Mouse (Mus musculus): Measurements from ENCODE around the gene Prkar2a. TPM values are rescaled to one million over a fixed set of nuclear protein-coding genes. Genes with fewer than 3 reads are reported as not detected.
A peak's percentile ranks its signal among the peaks of the same experiment; 100 is the strongest.
"Not testable (repeated sequence)": the region's sequence is repeated elsewhere in the genome, so short reads cannot be mapped to it uniquely, and the experiment has no call there.

The Prkar2a gene
- polyA plus RNA-seq, 1 experiment = 5.7 TPM

- TF ChIP-seq CTCF (IDR thresholded peaks at IDR 0.05; ENCODE audit: borderline replicate concordance, control insufficient read depth, extremely low read depth, insufficient read depth, low read length, poor library complexity) = no peak
- no peak for TF ChIP-seq POLR2A (IDR thresholded peaks at IDR 0.05; ENCODE audit: control insufficient read depth, extremely low read depth, insufficient read depth, low read length, poor library complexity)
- Histone ChIP-seq H3K36me3 (ENCODE audit: control insufficient read depth, insufficient read depth, low read length) (no peaks in the 10 kb centered on the region), H3K4me1 (replicated peaks; ENCODE audit: control insufficient read depth, insufficient read depth, low read length) (no peaks in the 10 kb centered on the region), H3K27me3 (ENCODE audit: control insufficient read depth, insufficient read depth, low read length) (no peaks in the 10 kb centered on the region), H3K4me3 (ENCODE audit: control insufficient read depth, insufficient read depth, low read length) (no peak overlapping the region), H3K27ac (ENCODE audit: control insufficient read depth, insufficient read depth, low read length) (no peak overlapping the region)
- 81% methylated on average over 10 of the region's 10 CpGs for WGBS
- no peak for DNase-seq
Observed at GRCm38 (mm10) chr9:108654566-108655464, 34.3 kb upstream of the Prkar2a start.

- 80% methylated on average over 6 of the region's 7 CpGs for WGBS
- H3K4me1 ChIP-seq (replicated peaks; ENCODE audit: control insufficient read depth, insufficient read depth, low read length); H3K27ac ChIP-seq (ENCODE audit: control insufficient read depth, insufficient read depth, low read length); H3K27me3 ChIP-seq (ENCODE audit: control insufficient read depth, insufficient read depth, low read length); H3K36me3 ChIP-seq (ENCODE audit: control insufficient read depth, insufficient read depth, low read length); DNase-seq; H3K4me3 ChIP-seq (ENCODE audit: control insufficient read depth, insufficient read depth, low read length): not testable (repeated sequence)
Observed at GRCm38 (mm10) chr9:108655865-108656264, 33.2 kb upstream of the Prkar2a start.

DNA sequence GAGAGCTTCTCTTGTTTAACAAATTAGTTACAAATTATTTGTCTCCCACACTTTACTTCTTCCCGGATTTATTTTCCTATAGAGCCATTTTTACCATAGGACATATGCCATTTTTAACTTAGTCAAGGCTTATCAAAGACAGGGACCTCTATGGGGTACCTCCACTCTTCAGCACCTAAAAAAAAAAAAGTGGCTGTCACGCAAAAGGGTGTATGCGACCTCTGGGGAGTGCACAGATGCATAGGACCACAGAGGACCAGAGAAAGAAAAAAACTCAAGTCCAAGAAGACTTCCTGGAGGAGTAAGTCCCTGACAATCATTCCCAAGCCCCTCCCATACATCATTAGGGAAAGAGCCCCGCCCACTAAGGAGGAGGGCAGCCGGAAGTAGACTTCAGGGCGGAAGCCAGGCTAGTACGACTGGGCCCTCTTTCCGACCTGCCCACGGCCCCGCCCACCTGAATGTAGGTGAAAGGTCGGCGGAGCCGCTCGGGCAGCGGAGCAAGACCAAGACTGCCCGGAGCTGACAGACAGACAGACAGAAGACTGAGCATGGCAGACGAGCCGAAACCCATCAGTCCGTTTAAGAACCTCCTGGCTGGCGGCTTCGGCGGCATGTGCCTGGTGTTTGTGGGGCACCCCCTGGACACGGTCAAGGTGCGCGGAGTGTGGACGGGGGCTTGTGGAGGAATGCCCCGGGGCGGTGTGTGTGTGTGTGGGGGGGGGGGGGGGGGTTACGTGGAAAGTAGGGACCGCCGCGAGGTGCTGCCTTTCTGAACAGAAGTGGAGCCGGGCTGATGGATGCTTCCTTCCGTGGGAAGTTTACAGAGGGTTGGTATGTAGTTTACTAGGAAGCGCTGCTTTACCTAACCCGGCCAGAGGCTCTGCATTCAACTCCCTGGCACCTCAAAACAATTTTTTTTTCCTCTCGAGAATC is 27.2 kb upstream of the Prkar2a start, which contains the start of gene Slc25a20:
TSS of gene Slc25a20 (plus strand) at position 412 of the 936 bp plus-strand sequence.
- peak within 1 kb of the TSS; percentile 100 for H3K4me3 ChIP-seq (ENCODE audit: control insufficient read depth, insufficient read depth, low read length)
- DNase-seq = peak; percentile 81
- no peak for TF ChIP-seq CTCF (IDR thresholded peaks at IDR 0.05; ENCODE audit: borderline replicate concordance, control insufficient read depth, extremely low read depth, insufficient read depth, low read length, poor library complexity)
- TF ChIP-seq POLR2A (IDR thresholded peaks at IDR 0.05; ENCODE audit: control insufficient read depth, extremely low read depth, insufficient read depth, low read length, poor library complexity) = peak; percentile 30; the same call in 1 of the 2 replicates
- H3K36me3 ChIP-seq (ENCODE audit: control insufficient read depth, insufficient read depth, low read length) = no peaks in the 10 kb centered on the region
- 2% methylated on average over 37 of the region's 37 CpGs for WGBS
- no peak within 1 kb of the TSS for H3K27ac ChIP-seq (ENCODE audit: control insufficient read depth, insufficient read depth, low read length)
- peaks cover 6% of the 10 kb centered on the region for H3K4me1 ChIP-seq (replicated peaks; ENCODE audit: control insufficient read depth, insufficient read depth, low read length)
- H3K27me3 ChIP-seq (ENCODE audit: control insufficient read depth, insufficient read depth, low read length) = no peaks in the 10 kb centered on the region

- peaks cover 6% of the 10 kb centered on the region for H3K4me1 ChIP-seq (replicated peaks; ENCODE audit: control insufficient read depth, insufficient read depth, low read length)
- no peaks in the 10 kb centered on the region for H3K36me3 ChIP-seq (ENCODE audit: control insufficient read depth, insufficient read depth, low read length)
- no peak for DNase-seq
- H3K27ac ChIP-seq (ENCODE audit: control insufficient read depth, insufficient read depth, low read length) = no peak overlapping the region
- H3K4me3 ChIP-seq (ENCODE audit: control insufficient read depth, insufficient read depth, low read length) = peak overlapping the region; percentile 100
- H3K27me3 ChIP-seq (ENCODE audit: control insufficient read depth, insufficient read depth, low read length) = no peaks in the 10 kb centered on the region
- TF ChIP-seq CTCF (IDR thresholded peaks at IDR 0.05; ENCODE audit: borderline replicate concordance, control insufficient read depth, extremely low read depth, insufficient read depth, low read length, poor library complexity) (no peak), POLR2A (IDR thresholded peaks at IDR 0.05; ENCODE audit: control insufficient read depth, extremely low read depth, insufficient read depth, low read length, poor library complexity) (no peak)
- 47% methylated on average over 6 of the region's 6 CpGs for WGBS
Observed at GRCm38 (mm10) chr9:108662660-108663059, 26.5 kb upstream of the Prkar2a start.

GRCm38 (mm10) chr9:108669875-108670274 is 19.2 kb upstream of the Prkar2a start:
- 97% methylated on average over 8 of the region's 8 CpGs for WGBS
- no peak for DNase-seq
- Histone ChIP-seq H3K36me3 (ENCODE audit: control insufficient read depth, insufficient read depth, low read length) (no peaks in the 10 kb centered on the region), H3K27me3 (ENCODE audit: control insufficient read depth, insufficient read depth, low read length) (no peaks in the 10 kb centered on the region), H3K27ac (ENCODE audit: control insufficient read depth, insufficient read depth, low read length) (no peak overlapping the region), H3K4me1 (replicated peaks; ENCODE audit: control insufficient read depth, insufficient read depth, low read length) (no peaks in the 10 kb centered on the region), H3K4me3 (ENCODE audit: control insufficient read depth, insufficient read depth, low read length) (no peak overlapping the region)
- no peak for TF ChIP-seq CTCF (IDR thresholded peaks at IDR 0.05; ENCODE audit: borderline replicate concordance, control insufficient read depth, extremely low read depth, insufficient read depth, low read length, poor library complexity)
- no peak for TF ChIP-seq POLR2A (IDR thresholded peaks at IDR 0.05; ENCODE audit: control insufficient read depth, extremely low read depth, insufficient read depth, low read length, poor library complexity)

DNA sequence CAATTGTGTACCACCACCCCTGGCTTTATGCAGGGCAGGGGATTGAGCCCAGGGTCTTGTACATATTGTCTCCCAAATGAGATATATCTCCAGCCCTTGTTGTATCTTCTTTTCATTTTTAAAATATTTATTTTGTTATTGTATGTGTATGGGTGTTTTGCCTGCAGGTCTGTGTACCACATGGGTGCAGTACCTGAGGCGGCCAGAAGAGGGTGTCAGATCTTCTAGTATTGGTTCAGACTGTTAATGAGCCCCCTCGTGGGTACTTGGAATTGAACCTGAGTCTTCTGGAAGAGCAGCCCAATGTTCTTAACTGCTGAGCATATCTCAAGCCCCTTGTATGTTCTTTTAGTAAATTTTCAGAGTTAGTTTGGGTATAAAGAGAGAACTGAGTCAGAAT is 16.0 kb upstream of the Prkar2a start:
- no peak overlapping the region for H3K4me3 ChIP-seq (ENCODE audit: control insufficient read depth, insufficient read depth, low read length)
- no peaks in the 10 kb centered on the region for H3K27me3 ChIP-seq (ENCODE audit: control insufficient read depth, insufficient read depth, low read length)
- H3K36me3 ChIP-seq (ENCODE audit: control insufficient read depth, insufficient read depth, low read length) = no peaks in the 10 kb centered on the region
- no peak for TF ChIP-seq POLR2A (IDR thresholded peaks at IDR 0.05; ENCODE audit: control insufficient read depth, extremely low read depth, insufficient read depth, low read length, poor library complexity)
- TF ChIP-seq CTCF (IDR thresholded peaks at IDR 0.05; ENCODE audit: borderline replicate concordance, control insufficient read depth, extremely low read depth, insufficient read depth, low read length, poor library complexity) = no peak
- no peaks in the 10 kb centered on the region for H3K4me1 ChIP-seq (replicated peaks; ENCODE audit: control insufficient read depth, insufficient read depth, low read length)
- WGBS = 86% methylated on average over 2 of the region's 2 CpGs
- no peak overlapping the region for H3K27ac ChIP-seq (ENCODE audit: control insufficient read depth, insufficient read depth, low read length)
- no peak for DNase-seq

Measured in thymus, adult 2 months (tissue).